Mouse (Mus musculus) adrenal gland, postnatal 36 days (tissue): ENCODE measurements around the gene Ogg1. TPM values are rescaled to one million over a fixed set of nuclear protein-coding genes. Genes with fewer than 3 reads are reported as not detected.
"Not testable (repeated sequence)": the region's sequence is repeated elsewhere in the genome, so short reads cannot be mapped to it uniquely, and the experiment has no call there.

Experiments used
- DNase-seq, 2 experiments: peaks; one replicate each; pipeline ENCODE4 v3.0.0; 2021; ENCODE audit warnings: mixed read lengths in 1 of 2
- total RNA-seq, 2 experiments: library from RNA; stranded (reverse); gene quantifications; 2 replicates each; pipeline ENCODE4 v1.2.3; 2021

The Ogg1 gene
- total RNA-seq, 2 experiments from 2014 or later: 14.0 to 15.4 TPM

DNA sequence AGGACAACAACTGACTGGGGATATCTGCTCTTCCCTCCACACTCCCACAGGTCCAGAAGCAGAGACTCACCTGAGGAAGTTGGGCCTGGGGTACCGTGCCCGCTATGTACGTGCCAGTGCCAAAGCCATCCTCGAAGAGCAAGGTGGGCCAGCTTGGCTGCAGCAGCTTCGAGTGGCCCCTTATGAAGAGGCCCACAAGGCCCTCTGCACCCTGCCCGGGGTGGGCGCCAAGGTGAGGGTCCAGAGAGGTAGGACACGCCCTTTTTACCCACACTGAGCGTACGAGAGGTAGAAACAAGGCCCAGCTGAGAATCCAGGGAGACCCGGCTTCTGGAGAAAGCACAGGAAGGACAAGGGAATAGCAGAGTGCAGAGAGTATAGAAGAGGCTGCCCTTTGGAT lies 4.9 kb downstream of the Ogg1 start:
- DNase-seq: no peak

DNA sequence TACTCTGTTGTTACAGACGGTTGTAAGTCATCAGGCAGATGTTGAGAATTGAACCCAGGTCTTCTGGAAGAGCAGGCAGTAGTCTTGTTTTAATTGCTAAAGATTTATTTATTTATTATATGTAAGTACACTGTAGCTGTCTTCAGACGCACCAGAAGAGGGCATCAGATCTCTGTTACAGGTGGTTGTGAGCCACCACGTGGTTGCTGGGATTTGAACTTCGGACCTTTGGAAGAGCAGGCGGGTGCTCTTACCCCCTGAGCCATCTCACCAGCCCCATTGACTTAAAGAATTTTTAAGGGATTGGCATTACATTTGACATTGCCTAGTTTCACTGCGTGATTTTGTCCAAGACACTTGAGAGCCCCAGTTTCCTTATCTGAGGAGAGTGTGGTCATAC lies 6.0 kb downstream of the Ogg1 start:
- DNase-seq: not testable (repeated sequence)

DNA sequence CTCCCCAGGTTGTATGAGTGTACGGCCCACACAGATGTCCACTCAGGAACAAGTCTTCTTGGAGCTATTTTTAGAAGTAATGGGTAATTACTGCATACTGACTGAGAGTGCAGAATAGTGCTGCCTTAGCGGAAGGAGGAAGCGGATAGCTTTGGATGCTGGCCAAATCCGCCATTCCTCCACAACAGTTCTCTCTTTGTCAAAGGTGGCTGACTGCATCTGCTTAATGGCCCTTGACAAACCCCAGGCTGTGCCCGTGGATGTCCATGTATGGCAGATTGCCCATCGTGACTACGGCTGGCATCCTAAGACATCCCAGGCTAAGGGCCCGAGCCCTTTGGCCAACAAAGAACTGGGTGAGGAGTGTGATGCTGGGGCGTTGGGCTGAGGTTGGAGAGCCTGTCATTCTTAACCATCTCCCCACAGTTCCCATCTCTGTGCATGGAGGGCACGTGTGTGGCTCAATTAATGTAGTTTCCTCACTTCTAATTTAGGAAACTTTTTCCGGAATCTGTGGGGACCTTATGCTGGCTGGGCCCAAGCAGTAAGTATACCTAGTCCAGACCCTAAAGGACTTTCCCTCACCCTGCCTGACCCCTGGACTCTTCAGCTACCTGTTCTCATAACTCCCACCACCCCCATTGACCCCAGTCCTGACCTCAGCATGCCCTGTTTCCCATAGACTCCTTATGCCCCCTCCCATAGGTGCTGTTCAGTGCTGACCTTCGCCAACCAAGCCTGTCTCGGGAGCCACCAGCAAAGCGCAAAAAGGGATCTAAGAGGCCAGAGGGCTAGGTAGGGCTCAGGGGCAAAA lies 6.6 kb downstream of the Ogg1 start:
- DNase-seq: peak; percentile 30 to 55

- DNase-seq: no peak
Measured at GRCm38 (mm10) chr6:113334216-113334615, 7.4 kb downstream of the Ogg1 start.

DNA sequence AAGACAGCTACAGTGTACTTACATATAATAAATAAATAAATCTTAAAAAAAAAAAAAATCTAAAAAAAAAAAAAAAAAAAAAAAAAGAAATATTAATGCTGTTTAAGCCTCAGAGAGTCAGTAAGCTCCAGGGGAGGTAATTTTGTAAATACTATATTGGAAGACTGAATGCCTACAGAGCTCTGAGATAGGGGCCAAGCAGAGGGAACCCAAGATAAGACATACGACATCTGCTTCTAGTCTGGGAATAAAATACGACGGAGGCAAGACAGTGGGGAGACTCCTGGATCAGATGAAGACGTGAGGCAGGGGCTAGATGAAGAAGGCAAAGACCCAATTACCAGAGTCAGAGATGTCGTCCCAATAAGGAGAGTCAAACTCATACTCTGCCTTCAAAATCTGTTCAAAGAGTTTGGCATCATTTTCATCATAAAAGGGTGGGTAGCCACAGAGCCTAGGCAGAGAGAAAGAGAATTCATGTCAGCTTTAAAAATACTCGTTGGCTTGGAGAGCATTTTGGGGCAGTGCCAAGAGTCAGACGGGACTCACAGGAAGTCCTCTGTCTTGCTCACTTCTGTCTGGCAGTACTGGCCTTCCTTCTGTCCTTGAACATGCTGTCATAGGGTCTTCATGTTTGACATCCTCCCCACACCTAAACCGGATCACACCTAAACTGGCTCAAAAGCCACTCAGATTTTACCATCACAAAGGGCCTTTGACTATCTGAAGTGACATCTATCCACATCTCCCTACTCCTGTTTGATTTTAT lies 10.3 kb downstream of the Ogg1 start:
- DNase-seq: peak; percentile 69 to 78

DNA sequence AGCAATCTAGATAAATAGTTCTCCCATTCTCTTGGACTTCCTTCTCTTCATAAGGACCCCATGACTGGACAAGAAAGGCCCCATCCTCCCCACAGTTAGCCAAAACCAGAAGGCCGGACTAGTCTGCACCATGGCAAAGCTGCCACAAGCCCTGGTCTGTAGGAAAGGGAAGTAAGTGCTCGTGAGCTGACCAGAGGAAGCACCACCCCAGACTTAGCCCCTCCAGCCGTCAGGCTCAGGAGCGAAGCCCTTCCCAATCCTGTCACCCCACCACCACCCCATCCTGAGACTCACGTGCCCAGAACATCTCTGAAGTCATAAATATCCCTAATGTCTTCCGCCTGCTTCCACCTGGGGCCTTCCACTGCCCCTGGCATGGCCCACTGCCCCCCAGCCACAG lies 14.8 kb downstream of the Ogg1 start:
- DNase-seq: no peak

- no peak for DNase-seq
Measured at GRCm38 (mm10) chr6:113342297-113342696, 15.5 kb downstream of the Ogg1 start.

- peak; percentile 93 for DNase-seq
Measured at GRCm38 (mm10) chr6:113343177-113344092, 16.7 kb downstream of the Ogg1 start, which contains the start of gene Camk1. Camk1 (minus strand) TSS chr6:113343984.

GRCm38 (mm10) chr6:113344321-113344720 lies 17.5 kb downstream of the Ogg1 start:
- DNase-seq: peak; percentile 82 to 88

DNA sequence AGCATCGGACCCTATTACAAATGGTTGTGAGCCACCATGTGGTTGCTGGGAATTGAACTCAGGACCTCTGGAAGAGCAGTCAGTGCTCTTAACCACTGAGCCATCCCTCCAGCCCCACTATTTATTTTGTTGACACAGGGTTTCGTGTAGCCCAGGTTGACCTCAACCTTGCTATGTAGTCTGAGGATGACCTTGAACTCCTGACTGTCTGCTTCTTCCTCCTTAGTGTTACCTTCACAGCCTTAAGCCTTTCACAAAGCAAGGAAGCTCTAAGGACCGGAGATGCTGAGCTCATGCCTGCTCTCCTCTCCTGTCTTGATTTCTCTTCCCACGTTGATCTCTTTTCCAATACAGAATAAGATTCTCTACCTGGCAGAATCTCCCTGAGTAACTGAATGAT lies 20.1 kb downstream of the Ogg1 start:
- DNase-seq: no peak

GRCm38 (mm10) chr6:113350538-113350937 lies 23.8 kb downstream of the Ogg1 start:
- no peak for DNase-seq

DNA sequence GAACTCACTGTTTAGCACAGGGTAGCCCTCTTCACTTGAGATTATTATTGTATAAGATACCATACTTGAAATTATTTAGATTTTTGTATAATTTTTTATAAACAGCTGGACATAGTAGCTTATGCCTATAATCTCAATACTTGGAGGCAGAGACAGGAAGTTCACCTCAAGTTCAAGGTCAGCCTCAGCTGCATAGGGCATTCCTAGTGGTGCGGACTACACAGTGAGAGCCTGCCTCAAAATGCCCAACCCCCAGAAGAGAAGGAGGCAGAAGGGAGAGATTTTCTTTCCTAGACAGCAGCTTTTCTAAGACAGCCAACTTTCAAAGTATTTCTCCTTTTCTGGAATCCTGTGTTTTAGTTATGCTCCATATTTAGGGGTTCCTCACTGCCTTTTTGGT lies 24.4 kb downstream of the Ogg1 start:
- no peak for DNase-seq

GRCm38 (mm10) chr6:113351653-113352052 lies 24.9 kb downstream of the Ogg1 start:
- no peak for DNase-seq

DNA sequence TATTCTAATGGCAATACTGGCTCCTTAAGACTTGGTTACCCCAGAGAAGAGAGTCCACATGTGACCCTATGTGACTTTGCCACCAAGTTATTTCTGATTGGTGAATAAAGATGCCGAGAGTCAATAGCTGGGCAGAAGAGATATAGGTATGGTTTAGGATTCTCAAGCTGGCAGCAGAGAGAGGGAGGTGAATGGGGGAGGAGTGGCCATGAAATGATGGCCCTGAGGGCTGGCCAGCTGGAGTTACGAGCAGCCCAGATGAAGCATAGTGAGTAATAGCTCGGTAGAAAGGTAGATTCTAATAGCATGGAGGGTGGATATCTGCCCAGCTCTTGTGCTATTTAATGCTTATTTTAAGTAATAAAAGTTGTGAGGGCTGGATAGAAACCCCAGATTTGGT lies 26.0 kb downstream of the Ogg1 start:
- peak in 1 of 2 experiments; percentile 50 for DNase-seq

DNA sequence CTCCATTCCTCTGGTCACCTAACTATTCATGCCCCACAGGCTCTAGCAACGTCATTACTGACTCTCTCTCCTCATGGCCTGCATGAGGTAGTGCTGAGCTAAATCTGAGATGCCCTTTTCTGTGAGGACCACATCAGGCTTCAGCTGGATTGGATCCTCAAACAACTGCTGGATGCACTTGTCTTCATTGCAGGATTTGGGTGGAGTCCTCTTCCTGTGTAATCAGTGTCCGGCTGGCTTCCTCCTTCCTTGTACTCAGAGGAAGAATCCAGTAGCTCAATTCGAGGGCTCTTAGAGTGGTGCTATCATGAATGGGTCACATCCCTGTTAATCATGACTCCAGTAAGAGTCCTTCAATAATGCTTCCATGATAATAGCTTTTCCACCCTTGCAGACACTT lies 26.9 kb downstream of the Ogg1 start:
- no peak for DNase-seq

DNA sequence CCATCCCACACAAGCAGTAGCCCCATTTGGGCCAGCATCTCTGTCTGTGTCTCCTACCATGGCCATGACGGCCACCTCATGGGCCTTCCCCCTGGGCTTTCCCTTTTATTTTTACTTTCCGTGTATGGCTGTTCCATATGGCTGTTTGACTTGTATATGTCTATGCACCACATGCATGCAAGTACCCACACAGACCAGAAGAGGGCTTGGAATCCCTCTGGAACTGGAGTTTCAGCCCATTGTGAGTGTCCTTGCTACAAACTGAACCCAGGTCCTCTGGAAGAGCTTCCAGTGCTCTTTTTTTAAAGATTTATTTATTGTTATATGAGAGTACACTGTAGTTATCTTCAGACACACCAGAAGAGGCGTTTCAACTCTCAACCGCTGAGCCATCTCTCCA lies 34.7 kb downstream of the Ogg1 start:
- DNase-seq: no peak

DNA sequence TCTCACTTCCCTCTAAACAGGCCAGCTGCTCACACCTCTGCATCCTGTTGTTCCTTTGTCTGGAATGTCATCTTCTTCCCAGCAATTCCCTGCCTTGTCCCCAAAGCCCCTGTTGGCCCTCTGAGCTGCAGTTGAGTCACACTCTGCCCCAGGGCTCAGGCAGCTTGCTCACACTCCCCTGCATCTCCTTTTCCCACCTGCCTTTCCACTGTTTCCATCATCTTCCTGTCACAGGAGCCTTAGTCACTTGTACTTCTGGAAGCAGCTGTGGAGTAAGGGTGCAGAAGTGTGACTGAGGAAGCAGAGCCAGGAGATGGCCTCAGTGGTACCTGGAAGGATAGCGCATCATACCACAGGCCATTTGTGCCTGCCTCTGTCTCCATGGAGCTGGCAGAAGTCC lies 35.5 kb downstream of the Ogg1 start:
- no peak for DNase-seq

GRCm38 (mm10) chr6:113364518-113365135 lies 37.9 kb downstream of the Ogg1 start:
- DNase-seq: peak; percentile 31 to 68

- no peak for DNase-seq
Measured at GRCm38 (mm10) chr6:113366639-113367038, 39.9 kb downstream of the Ogg1 start.

DNA sequence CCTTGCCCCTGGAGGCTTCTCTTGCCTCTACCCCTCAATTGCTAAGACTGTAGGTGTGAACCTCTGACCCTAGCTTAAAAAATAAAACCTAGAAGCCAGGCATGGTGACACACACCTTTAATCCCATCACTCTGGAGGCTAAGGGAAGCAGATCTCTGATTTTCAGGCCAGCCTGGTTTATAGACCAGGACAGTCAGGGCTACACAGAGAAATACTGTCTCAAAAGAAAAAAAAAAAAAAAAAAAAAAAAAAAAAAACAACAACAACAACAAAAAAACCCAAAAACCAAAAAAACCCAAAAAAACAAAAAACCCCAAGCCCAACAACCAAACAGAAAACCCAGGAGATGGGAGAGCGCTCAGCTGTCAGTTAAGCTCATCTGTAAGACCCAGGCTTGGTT lies 40.8 kb downstream of the Ogg1 start:
- no peak for DNase-seq

- no peak for DNase-seq
Measured at GRCm38 (mm10) chr6:113368124-113368523, 41.4 kb downstream of the Ogg1 start.

GRCm38 (mm10) chr6:113368577-113368976 lies 41.8 kb downstream of the Ogg1 start:
- DNase-seq: no peak
